Mouse (Mus musculus) regulatory T cell (primary cell): Measurements from ENCODE around the gene Adm.
"Not testable (repeated sequence)": the region's sequence is repeated elsewhere in the genome, so short reads cannot be mapped to it uniquely, and the experiment has no call there.

Source experiments
- in situ Hi-C: fragments of 300-600 bp; cut with MboI, MseI; formaldehyde crosslinking; loops from one replicate; pipeline ENCODE4 v1.15.1; 2025; ENCODE audit warnings: high pct_unique_total_duplicates

Gene Adm

DNA sequence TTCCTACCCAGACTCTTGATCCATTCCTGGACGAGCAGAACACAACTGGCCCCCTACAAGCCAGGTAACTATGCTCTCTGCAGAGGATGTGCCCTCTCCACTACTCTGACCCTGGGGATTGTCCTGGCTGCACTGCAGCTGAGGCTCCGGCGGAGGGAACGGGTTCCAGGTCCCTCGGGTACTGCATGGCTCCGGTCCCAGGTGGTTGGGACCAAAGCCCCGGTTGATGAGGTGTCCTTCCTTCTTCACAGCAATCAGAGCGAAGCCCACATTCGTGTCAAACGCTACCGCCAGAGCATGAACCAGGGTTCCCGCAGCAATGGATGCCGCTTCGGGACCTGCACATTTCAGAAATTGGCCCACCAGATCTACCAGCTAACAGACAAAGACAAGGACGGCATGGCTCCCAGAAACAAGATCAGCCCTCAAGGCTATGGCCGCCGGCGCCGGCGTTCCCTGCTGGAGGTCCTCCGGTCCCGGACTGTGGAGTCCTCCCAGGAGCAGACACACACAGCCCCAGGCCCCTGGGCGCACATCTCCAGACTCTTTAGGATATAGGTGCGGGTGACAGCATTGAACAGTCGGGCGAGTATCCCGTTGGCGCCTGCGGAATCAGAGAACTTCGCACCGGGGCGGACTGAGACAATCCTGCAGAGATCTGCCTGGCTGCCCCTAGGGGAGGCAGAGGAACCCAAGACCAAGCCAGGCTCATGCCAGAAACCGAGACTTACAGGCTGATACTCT lies 1.3 kb downstream of the Adm start:
- in situ Hi-C loops = loop anchor here (5.0 to 10.0 kb wide), 4 partner anchors 81 to 674 kb away; no protein-coding TSS in a partner anchor

DNA sequence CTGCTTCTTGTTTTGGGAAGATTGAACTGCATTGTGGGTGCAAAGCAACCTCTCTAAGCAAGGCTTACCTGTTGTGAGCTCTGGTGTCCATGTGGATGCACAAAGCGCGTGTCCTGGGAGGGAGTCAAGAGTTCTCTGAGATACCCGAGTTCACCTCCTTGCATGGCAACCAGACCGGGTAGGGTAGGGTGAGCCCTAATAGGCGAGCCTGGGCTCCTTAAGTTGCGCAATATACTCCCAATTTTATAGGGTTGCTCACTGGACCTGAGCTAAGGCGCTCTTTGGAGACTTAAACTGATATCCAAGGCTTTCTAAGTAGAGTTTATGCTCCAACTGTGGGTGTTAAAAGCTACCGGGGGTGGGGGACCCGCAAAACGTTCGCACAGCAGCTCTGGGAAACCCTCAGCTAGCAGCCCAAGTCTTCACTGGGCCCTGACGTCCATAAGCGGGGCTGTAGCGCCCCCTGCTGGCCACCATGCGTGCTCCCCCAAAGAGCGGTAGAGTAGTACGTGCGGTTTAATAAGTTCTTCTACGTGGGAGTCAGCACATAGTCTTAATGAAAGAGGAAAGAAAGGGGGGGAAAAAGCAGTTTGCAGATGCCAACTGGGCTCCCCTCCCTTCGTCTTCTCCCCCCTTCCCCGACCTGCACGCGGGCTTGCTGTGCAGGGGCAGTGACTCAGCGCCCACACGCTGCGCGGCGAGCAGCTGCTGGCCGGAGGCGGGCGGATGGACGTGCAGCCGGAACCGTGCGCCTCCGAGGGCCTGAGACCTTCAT lies 2.6 kb downstream of the Adm start:
- in situ Hi-C loops = loop anchor here (5.0 to 10.0 kb wide), 5 partner anchors 83 to 675 kb away; no protein-coding TSS in a partner anchor

DNA sequence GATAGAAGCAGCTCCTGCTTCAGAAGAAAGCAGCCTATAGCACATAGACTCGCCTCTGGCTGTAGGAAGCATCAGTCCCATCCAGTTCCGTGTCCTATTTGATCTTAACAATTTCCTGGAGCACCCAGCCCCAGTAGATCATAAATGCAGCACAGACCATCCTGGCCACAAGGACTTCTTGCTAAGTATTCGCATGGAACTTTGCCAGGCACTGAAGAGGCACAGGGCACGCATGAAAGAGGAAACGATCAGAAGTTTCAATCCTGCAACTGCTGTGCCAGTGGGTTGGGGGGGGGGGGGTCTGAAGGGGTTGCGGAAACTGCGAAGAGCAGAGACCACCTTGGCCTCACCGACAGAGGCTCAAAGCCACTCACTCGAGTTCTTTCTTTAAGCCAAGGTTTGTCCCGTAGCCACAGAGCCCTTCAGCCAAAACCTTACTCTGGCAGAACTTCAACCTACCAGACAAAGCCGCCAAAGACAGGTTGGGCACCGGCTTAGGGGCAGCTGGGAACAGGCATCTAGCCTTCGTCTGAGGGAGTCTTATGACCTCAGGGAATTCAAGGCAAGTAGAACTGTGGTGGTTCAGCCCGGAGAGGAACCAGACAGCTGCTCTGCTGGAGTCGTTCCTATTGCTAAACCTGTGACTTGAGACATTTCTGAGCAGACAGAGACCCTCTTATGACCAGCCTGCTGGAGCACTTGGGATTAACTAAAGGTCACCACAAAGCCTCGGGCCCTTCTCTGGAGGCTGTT lies 3.9 kb downstream of the Adm start:
- in situ Hi-C loops = loop anchor here (5.0 kb wide), 1 partner anchor 166 kb away; no protein-coding TSS in a partner anchor

DNA sequence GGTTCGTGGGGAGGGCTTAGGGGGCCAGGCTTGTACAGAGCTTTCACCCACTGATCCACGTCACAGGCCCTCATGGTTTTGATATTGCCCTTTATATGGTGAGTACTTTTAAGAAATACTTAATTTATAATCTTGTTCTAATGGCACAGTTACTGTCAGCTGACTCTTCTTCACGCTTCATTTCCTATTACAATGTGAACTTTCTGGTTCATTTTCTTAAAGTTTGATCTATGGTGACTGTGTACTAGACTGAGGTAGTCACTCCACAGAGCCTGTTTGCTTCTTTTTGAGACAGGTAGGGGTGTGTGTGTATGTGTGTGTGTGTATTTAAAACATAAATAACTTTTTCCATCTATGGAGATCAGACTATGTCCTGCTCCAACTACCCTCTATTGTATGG lies 8.5 kb downstream of the Adm start:
- in situ Hi-C loops = no loop called here

DNA sequence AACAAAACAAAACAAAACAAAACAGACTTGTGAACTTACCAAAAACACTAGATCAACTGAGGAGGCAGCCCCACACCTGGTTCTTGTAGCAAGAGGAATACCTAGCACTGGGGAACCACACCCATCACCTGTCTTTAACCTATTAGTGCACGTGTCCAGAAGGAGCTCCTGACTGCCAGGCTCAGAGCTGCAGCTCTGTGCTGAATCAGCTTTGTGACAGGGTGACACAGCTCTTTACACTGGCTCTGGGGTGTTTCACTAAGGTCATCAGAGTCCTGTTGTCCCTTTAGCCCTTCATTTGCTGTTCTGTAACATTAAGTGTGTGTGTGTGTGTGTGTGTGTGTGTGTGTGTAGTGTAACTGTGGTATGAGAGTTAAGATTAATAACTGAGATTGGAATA lies 9.1 kb downstream of the Adm start:
- in situ Hi-C loops = no loop called here

DNA sequence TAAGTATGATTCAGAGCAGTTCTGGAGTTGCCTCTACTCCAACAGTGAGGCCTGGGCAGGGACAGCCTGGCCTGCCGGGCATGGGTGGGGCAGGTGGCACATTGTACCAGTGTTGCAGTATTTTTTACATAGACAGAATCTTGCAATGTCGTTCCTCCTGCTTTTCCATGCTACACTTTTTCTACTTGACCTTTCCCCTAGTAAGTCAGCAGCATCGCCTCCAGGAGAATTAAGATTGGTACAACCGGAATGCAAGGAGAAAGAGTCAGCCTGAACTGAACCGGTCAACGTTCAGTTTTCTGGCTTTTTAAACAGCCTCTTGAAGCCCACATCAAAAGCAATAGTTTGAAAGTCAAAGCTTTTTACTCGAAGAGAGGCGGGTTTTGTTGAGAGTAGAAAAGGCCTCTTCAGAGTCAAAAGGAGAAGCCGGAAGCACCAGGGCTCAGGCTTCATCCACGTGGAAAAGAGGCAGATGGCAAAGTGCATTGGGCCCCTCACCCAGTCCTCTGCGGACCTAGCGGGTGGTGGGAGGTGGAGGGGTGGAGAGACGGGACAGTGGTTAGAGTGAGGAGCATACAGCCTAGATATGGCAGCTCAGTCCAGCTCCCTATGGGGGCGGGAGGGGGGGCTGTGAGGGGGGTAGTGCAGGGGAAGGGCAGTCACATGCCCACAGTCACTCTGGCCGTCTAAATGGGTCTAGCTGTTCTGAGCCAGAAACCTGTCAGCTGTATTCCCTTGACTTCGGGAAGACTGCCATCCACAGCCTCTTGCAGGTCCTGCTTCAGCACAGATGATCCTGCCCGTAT lies 11.0 kb downstream of the Adm start:
- in situ Hi-C loops = no loop called here

DNA sequence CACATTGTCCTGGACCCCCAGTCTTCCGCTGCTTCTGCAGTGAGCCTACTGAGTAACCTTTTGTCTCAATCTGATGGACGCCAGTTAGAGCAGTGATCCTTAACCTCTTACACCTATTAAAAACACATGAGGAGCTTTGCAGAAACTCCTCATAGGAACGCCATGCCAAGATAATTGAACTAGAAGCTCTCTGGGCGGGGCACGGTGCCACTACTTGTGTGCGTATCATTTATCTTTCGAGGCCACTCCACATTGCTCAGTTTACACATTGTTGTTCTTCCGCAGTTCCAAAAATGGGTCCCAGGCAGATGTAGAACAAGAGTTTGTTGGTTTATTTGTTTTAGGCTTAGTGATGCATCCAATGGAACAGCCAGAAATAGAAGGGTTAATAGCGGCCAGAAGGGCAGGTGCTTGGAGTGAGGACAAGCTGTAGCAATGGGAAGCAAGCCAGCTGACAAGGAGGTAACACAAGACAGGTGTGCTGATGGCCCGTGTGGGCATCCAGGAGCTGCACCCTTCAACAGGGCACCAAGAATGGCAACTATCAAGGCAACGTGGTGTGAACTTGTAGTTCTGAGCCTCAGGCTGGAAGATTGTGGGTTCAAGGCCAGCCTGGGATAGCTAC lies 11.9 kb downstream of the Adm start:
- in situ Hi-C loops = no loop called here

DNA sequence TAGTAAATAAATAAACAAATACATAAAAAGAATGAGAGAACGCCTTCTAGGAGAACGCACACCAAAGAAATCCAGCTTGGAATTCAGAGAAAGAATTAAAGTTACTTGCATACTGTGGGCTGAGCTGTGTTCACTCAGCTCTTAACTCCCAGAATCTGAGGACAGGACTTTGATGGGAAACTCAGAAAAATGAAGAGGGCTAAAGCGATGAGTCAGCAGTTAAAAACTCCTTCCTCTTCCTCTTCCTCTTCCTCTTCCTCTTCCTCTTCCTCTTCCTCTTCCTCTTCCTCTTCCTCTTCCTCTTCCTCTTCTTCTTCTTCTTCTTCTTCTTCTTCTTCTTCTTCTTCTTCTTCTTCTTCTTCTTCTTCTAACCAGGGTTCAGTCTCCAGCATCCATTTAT lies 12.5 kb downstream of the Adm start:
- in situ Hi-C loops = not testable (repeated sequence)

DNA sequence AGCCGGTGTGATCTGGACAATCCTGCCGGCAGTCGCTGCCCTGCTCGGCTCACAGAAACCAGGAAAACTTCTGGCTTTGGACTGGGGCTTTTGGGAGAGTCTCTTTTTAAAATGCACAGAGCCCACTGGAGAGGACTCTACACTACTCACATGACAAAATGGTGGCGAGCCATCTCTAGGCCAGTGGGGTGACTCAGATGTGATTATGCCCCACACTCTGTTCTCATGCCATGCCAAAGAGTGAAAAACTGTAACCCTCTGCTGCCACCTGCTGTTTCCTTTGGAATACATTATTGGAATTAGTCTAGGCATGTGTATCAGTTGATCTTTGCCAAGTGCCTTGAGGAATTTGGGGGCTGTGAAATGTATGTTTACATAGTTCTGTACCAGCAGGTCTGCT lies 17.9 kb downstream of the Adm start:
- in situ Hi-C loops = no loop called here

DNA sequence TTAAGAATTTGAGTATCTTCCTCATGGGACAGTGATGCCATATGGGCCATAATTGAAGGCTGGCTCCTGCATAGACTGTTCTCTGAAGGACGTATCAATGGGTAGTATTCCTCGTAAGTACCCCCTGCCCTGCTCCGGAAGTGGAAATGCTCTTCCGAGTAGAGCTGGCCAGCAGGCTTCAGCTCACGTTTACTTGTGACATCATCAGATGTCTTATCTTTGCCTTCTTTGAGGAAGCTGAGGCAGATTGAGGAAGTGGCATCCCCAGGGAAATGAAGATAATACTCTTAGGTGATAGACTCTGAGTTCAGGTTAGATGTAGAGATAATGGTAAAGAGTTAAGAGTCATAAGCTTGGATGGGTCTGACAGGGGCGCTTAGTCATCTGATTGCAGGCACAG lies 18.4 kb downstream of the Adm start:
- in situ Hi-C loops = no loop called here

DNA sequence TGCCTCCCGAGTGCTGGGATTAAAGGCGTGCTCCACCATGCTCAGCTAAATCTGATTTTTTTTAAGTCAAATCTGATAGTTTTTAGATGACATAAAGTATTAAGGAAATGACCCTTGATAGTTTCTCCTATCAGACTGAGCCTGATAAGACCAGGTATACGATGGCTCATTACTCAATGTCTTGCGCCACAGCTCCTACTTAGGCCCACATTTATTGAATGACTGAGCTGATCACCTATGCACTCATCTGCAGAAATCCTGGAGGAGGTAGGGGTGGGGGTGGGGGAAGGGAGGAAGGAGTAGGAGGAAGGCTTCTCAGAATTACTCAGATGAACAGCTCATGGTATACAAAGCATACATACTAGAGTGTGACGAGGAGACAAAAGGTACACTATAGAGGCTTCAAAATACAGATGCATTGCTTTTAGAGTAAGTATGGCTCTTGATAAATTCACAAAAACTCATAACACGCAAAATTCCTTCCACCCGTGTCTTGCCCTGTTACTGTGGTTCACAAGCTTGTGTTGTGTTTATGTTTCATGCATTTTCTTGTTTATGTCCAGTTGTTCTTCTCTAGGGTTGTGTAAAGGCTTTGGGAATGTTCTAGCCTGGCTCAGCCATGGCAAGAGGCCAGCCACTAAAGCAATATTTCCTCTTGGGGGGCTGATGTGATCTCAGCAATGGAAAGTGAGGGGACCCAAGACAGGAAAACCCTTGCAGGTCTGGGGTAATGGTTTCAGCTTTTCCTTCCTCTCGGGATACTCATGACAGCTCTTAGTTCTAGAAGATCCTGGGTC lies 19.3 kb downstream of the Adm start:
- in situ Hi-C loops = no loop called here

DNA sequence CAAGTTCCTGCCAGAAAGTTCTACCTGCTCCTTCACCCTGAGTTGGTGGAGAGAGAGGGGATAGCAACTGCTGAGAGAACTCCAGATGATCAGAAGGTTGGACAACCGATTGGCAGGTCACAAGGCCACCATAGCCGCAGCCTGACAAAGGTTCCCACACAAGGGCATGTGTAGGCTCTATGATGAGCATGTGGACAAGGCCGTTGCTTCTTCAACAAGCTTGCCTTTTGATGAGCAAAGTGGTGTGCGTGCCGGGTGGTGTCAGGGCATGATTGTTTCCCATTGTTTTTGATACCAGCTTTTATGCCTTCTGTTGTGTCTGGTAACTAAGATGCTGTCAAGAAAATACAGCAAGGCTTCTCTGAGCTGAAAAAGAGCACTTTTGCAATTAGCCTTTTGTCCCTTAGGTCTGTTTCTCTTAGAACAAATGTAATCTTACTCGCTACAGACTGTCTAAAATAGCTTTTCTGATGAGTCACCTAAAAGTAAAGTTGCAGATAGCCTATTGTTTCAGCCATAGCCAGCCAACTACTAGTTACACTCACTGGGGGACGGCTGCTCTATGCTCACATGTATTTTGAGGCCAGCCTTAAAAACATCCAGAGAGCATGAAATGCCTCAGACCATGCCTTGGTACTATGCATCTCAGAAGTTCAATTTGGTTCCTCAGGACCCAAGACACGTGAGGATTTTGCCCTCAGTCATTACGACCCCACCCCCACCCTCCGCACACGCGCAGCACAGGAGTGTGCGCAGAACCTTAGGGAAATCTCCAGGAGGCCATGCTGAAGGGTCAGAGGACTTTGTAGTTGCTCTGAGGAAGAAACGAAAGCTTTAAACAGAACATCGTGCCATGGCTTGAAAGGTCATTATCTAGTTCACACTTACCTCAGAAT lies 20.3 kb downstream of the Adm start:
- in situ Hi-C loops = no loop called here

DNA sequence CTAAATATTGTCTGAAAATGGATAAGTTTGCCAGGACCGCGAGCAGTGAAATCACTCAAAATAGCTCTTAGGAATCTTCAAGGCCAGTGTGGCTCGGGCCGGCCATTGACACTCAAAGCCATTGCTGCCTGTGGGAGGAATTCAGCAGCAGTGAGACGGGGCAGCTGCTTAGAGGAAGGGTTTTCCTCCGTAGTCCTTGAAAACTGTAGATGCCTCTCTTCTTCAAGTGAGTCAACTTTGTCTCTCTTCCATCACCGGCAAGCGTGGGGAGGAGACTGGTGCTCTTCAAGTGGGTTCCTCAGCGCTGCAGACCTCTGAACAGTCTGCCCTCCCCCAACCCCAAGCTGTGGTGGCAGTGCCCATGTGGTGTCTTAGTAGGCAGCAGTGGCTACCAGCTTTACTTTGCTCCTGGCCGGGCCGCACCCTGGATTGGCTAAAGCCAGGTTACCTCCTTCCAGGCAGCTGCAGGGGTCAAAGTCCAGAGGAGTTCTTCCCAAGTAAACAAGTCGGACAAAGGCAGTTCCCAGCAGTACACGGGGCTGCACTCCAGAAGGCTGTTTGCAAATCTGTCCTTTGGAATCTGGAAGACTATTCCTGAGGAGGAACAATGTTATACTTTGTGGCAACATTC lies 21.1 kb downstream of the Adm start:
- in situ Hi-C loops = no loop called here

DNA sequence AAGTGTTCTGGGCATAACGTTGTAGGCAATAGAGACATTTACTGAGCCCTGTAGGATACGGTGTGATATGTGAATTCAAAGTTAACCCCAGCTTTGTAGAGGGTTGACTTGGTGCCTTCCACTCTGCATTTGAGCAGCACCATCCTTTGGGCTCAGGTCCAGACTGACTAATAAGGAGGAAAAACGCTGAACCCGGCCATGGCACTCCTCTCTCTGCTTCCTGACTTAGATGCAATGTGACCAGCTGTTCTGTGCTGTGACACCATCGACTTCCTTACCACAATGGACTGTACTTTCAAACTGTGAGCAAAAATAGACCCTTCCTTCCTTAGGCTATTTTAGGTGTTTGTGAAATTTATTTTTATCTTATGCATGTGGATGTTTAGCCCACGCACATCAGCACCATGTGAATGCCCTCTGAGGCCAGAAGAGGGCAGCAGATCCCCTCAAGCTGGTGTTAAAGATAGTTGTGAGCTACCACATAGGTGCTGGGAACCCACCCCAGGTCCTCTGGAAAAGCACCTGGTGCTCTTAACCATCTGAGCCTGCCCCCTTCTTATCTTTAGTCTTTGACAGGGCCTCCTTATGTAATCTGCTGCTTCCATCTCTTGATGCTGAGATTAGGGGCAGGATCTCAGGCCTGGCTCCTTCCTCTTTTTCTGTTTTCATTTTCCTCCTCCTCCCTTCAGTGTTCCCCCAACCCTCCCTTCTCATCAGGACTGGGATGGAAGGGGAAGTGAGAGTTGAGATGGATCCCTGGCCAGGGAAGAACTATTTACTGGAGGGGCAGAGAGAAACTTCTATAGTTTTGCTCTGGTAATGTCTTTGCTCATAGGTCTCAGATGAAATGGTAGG lies 21.9 kb downstream of the Adm start:
- in situ Hi-C loops = no loop called here

DNA sequence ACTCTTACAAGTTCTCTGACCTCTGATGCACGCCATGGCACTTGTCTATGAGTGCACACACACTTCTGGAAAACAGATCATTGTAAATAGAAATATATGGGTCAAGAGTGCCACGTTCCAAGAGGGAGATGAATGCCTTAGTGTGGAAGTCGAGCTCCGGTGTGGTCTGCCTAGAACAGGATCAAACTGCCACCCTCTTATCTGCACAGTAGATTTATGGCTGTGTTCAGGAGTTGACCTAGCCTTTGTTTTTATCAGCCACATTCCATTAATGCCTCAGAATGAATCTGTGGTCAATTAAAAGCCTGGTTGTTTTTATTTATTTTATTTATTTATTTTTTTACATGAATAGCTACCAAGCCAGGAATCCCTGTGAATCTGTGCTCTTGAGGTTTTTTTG lies 23.0 kb downstream of the Adm start:
- in situ Hi-C loops = no loop called here

DNA sequence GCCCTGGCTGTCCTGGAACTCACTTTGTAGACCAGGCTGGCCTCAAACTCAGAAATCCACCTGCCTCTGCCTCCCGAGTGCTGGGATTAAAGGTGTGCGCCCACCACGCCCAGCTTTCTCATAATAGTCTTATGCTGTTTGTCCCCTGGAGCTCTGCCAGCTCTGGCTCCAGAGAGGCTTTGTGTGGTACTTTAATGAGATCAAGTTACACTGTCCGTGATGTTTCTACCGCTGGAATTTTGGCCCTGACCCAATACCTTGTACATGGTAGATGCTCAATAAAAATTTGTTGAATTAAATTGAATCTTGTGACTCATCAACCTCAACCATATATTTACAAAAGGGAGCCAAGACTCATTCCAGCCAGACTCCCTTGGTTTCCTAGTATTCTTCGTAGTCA lies 23.6 kb downstream of the Adm start:
- in situ Hi-C loops = no loop called here

DNA sequence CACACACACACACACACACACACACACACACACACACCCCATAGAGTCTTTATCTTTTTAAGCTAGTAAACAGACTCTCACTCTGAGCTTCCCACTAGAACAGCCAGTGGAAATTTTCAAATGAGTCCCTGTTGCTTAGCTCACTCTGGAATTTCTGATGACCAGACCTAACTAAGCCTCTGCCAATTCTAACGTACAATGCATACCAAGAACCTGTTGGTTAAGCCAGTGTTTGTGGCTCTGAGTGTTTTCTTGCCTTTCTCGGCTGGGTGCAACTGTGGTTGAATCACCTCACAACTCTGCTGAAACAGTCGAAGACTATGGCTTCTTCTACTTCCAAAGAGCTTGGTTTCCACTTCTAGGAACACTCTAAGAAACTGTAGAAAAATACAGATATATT lies 27.8 kb downstream of the Adm start:
- in situ Hi-C loops = no loop called here

DNA sequence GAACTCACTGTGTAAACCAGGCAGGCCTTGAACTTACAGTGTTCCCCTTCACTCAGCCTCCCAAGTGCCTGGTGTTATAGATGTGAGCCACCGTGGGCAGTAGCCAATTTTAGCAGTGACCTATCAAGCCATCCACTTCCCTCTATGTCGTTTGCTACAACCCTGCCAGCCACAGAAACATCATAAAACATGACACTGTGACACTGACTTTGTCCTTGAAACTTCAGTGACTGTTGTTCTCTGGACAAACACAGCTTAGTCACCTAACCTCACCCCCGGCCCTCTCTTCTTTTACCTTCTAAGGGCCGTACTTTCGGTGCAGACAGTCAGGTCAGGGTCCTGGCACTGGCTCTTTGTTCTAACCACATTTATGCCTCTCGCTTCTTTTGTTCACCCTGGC lies 28.5 kb downstream of the Adm start:
- in situ Hi-C loops = no loop called here
